Mouse (Mus musculus): ENCODE measurements around the gene Ilf2. TPM values are rescaled to one million over a fixed set of nuclear protein-coding genes. Genes with fewer than 3 reads are reported as not detected.

Ilf2 gene
- total RNA-seq, 4 experiments from 2014 or later, result 84.2 to 89.7 (median 87.4) TPM

Other genes starting within 250 kb of the Ilf2 start
- gene Jtb, start 244.5 kb upstream of the Ilf2 start, total RNA-seq (2022), result 10 to 100 TPM; 36.9 to 38.2 (median 37.4) TPM
- under 1 TPM in 2 of 4 experiments, not detected in 2; 0.23 to 0.45 TPM for gene Creb3l4, start 232.6 kb upstream of the Ilf2 start, total RNA-seq (2022)
- gene Slc39a1, start 228.0 kb upstream of the Ilf2 start, total RNA-seq (2022), result 10 to 100 TPM; 43.0 to 64.2 (median 50.4) TPM
- gene Crtc2, start 222.0 kb upstream of the Ilf2 start, total RNA-seq (2022), result 10 to 100 TPM; 39.7 to 43.8 (median 42.8) TPM
- 10 to 100 TPM; 32.8 to 38.7 (median 33.0) TPM for gene Dennd4b, start 210.9 kb upstream of the Ilf2 start, total RNA-seq (2022)
- gene Gatad2b, start 182.9 kb upstream of the Ilf2 start, total RNA-seq (2022), result 100 to 1,000 TPM; 100 to 109 (median 104) TPM
- 10 to 100 TPM in 3 of 4 experiments, 1 to 10 TPM in 1; 9.1 to 12.7 (median 12.1) TPM for gene Slc27a3, start 86.2 kb upstream of the Ilf2 start, total RNA-seq (2022)
- gene Ints3, start 42.5 kb upstream of the Ilf2 start, total RNA-seq (2022), result 10 to 100 TPM; 56.4 to 85.0 (median 73.0) TPM
- 1 to 10 TPM; 5.1 to 6.7 (median 5.8) TPM for gene Npr1, start 10.3 kb upstream of the Ilf2 start, total RNA-seq (2022)
- gene Snapin, start 14.9 kb downstream of the Ilf2 start, total RNA-seq (2022), result 10 to 100 TPM; 54.7 to 68.9 (median 63.0) TPM
- gene Chtop, start 33.4 kb downstream of the Ilf2 start, total RNA-seq (2022), result 100 to 1,000 TPM; 146 to 155 (median 153) TPM
- gene S100a1, start 38.3 kb downstream of the Ilf2 start, total RNA-seq (2022), result 100 to 1,000 TPM in 2 of 4 experiments, 10 to 100 TPM in 2; 87.1 to 154 (median 123) TPM
- 10 to 100 TPM; 16.9 to 33.3 (median 24.9) TPM for gene S100a13, start 38.3 kb downstream of the Ilf2 start, total RNA-seq (2022)
- 1 to 10 TPM in 1 of 4 experiments, under 1 TPM in 1, not detected in 2; 0.49 to 1.3 TPM for gene S100a14, start 50.7 kb downstream of the Ilf2 start, total RNA-seq (2022)
- 100 to 1,000 TPM in 2 of 4 experiments, 10 to 100 TPM in 2; 69.8 to 134 (median 102) TPM for gene S100a16, start 61.1 kb downstream of the Ilf2 start, total RNA-seq (2022)
- 1 to 10 TPM in 3 of 4 experiments, under 1 TPM in 1; 0.35 to 1.8 (median 1.2) TPM for gene S100a3, start 84.5 kb downstream of the Ilf2 start, total RNA-seq (2022)
- not detected for gene S100a2, start 114.1 kb downstream of the Ilf2 start, total RNA-seq (2022)
- gene Gm42674, start 125.8 kb downstream of the Ilf2 start, total RNA-seq (2022), result not detected
- gene S100a4, start 127.6 kb downstream of the Ilf2 start, total RNA-seq (2022), result 10 to 100 TPM in 1 of 4 experiments, 1 to 10 TPM in 3; 2.7 to 17.2 (median 5.7) TPM
- gene S100a5, start 132.4 kb downstream of the Ilf2 start, total RNA-seq (2022), result not detected
- 10 to 100 TPM; 22.1 to 95.0 (median 51.5) TPM for gene S100a6, start 136.8 kb downstream of the Ilf2 start, total RNA-seq (2022)
- under 1 TPM in 3 of 4 experiments, not detected in 1; 0.34 to 0.62 (median 0.49) TPM for gene S100a7a, start 177.9 kb downstream of the Ilf2 start, total RNA-seq (2022)
- gene S100a8, start 192.9 kb downstream of the Ilf2 start, total RNA-seq (2022), result 1 to 10 TPM in 1 of 4 experiments, not detected in 3; 1.2 TPM
- 1 to 10 TPM in 1 of 4 experiments, not detected in 3; 1.1 TPM for gene S100a9, start 219.6 kb downstream of the Ilf2 start, total RNA-seq (2022)